Mouse (Mus musculus) ES-CJ7 (cell line): ENCODE measurements at regions not wholly inside any gene's neighbourhood (a gene's known extent, or its start where the extent isn't known, plus 50 kb on each side); places are given as distances from the start of the nearest gene placed in this dataset.
"Not testable (repeated sequence)": the region's sequence is repeated elsewhere in the genome, so short reads cannot be mapped to it uniquely, and the experiment has no call there.

Experiments
- DNase-seq: peaks from one replicate; pipeline ENCODE4 v3.0.0; 2011; ENCODE audit warnings: low read depth, low spot score

DNA sequence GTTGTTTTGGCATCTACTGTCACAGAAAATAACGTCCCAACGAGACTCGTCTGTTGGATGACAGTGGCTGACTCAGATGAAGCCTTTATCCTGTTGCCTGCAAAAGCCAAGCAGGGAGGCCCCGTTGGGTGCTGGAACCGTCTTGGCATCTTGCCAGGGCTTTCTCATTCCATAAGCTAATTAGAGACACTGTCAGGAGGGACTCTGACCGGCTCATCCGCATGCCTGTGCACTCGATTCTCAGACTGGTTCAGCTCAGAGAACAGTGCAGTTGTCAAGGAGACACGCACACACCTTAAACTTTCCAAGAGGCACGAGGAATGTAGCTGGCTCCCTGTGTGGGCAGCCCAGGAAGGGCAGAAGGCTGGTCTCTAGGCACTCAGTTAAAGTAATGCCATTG, 169.0 kb upstream of the Sulf2 start:
- DNase-seq, result no peak

GRCm38 (mm10) chr2:166322668-166323043, 167.2 kb upstream of the Sulf2 start:
- no peak for DNase-seq

DNA sequence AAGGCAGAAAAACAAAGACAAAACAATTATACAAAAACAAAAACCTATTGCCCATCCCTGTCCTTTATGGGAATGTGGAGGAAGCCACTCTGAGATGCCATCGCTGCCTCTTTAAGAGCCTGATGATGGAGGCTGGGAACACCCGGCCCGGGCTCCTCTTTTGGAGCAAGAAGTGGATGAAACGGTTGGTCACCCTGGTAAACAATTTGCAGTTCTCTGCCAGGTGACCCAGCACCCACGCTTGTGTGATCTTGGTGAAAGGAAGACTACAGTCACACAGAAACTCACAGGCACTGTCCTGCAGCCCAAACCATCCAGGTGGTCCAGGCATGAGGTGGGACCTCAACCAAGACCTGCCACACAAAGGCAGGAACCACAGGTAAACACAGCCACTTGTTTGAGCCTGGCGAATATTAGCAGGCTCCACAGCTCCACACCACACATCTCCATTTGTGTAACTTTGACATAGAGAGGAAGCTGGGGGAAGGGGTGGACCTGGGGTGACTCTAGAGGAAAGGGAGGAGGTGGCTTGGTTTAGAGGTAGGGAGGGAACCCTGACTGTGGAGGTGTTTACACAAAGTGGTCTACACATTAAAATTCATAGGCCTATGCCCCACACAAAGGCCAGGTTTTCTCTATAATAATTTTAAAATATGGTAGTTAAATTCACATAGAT, 166.7 kb upstream of the Sulf2 start:
- no peak for DNase-seq

GRCm38 (mm10) chr2:166316409-166316916, 161.0 kb upstream of the Sulf2 start:
- peak; percentile 25 for DNase-seq

DNA sequence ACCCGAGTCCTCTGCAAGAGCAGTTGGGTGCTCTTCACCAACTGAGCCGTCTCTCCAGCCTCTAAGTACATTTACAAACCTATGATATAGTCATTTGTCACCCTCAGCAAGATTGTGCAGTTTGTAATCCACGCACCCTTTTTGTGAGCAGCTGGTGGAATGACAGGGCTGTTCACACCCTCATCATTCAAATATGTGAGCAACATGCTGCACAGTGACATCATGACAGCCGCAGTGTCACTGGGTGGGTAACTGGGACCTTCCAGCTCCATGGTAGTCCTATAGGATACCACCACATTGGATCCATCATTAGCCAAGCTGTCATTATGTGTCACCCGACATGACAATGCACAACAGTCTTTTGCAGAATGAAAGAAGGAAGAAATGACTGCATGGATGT, 155.0 kb upstream of the Sulf2 start:
- no peak for DNase-seq

GRCm38 (mm10) chr2:166309882-166310281, 154.4 kb upstream of the Sulf2 start:
- DNase-seq, result no peak

GRCm38 (mm10) chr2:166307551-166307950, 152.1 kb upstream of the Sulf2 start:
- no peak for DNase-seq

DNA sequence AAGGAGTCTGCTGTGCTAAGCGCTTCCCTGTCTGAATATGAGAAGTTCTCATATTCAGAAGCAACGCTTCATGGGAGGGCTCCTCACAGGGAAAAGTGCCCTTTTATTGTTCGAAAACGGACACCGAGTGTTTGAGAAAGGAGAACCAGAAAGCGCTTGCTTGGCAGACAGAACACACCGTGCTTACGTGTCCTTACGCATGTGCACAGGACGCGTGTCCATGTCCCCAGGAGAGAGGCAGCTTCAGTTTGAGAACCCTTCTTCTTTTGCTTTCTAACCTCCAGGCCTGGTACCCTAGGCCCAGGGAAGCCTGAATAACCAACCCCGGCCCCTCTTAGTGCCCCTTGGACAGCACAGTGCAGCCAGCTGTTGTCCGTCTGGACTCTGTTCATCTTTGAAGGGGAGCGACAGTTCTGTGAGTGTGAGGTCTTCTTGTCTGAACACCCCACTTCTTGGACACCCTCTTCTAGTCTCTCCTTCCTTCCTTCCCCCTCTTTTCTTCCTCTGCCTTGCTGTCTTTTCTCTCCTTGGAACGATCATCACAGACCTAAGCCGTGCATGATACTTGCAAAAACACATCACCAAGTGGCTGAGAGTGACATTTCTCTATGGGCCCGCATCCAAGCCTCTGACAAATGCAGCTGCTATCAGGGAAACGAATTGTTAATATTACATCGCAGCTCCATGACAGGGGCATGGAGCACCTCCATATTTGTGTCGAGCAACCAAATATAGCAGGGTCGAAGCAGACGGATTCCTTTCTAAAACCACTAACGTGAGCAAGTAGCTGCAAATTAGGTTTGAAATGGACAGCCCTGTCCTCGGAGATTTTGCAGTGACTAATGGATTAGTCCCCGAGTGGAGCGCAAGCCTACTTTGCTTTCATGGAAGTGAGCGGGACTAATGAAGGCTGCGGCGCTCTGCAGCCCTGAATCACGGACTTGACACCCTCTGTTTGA, 149.9 kb upstream of the Sulf2 start:
- no peak for DNase-seq

GRCm38 (mm10) chr2:166303854-166304253, 148.4 kb upstream of the Sulf2 start:
- no peak for DNase-seq

DNA sequence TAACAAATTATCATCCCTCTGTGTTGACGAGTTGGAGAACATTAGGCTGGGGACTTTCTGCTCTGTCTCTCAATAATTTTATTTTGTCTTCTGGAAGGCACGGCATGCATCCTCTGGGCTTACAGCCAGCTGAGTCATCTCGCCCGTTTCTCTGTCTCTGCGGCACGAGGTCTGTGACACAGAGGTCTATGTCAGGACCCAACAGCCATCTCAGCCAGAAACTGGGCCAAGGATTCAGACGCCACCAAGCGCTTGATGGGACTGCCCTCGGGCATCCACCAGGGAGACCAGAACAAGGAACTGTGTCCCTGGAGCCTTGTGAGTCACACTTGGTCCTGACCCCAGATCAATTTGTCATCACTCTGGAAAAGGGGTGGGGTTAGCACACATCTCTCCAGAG, 145.7 kb upstream of the Sulf2 start:
- no peak for DNase-seq

GRCm38 (mm10) chr2:166294672-166295071, 139.2 kb upstream of the Sulf2 start:
- DNase-seq, result no peak

GRCm38 (mm10) chr2:166292987-166293386, 137.5 kb upstream of the Sulf2 start:
- DNase-seq, result no peak

DNA sequence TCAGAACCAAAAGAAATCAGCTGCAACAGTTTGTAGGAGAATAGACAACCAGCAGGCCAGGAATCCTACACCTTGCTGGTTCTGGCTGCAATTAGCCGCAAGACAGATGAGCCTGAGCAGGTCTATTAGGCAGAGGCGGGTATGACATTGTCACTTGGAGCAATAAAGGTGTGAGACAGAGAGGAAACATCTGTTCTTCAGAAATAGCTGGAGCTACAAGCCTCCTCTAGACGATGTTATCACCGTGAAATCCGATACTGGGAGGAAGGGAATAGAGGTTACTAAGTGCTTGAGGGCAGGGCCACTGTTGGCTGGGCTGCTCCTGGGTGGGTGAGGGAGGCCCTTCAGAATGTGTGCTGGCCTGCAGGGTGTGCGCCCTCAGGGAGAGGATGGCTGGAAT, 135.8 kb upstream of the Sulf2 start:
- no peak for DNase-seq

- no peak for DNase-seq
Observed at GRCm38 (mm10) chr2:166290826-166291225, 135.4 kb upstream of the Sulf2 start.

DNA sequence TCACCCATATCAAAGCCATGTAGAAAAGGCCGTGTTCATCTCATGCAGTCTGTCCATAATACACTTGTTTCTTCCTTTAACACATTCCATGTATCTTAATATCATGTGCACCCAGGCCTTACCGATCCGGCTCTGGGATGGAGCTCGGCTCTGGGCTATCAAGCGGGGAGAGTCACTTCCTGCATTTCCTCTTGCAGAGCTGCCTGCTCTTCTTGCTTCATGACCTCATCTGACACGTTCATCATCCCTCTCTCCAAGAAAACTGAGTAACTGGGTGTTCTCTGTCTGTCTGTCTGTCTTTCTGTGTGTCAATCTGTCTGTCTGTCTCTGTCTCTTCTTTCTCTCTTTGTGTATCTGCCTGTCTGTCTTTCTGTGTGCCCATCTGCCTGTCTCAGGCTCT, 133.7 kb upstream of the Sulf2 start:
- DNase-seq, result no peak

DNA sequence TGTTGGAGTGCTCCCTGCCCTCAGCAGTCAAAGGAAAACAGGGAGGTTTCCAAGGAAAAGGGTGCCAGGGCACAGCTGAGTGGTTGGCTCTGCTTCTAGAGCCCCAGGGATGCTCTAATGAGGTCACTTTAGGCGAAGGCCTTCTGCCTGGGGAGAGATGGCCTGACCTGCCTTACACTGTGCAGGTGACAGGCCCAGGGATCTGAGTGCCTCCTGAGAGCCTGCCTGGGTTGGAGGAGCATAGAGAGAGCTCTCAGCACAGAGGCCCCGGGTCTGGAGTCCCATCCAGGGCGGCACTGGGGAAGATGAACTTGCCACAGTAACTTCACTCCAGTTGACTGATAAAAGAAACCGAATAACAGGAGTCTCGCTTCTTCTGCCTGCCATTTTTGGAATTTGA, 125.7 kb upstream of the Sulf2 start:
- DNase-seq, result not testable (repeated sequence)

DNA sequence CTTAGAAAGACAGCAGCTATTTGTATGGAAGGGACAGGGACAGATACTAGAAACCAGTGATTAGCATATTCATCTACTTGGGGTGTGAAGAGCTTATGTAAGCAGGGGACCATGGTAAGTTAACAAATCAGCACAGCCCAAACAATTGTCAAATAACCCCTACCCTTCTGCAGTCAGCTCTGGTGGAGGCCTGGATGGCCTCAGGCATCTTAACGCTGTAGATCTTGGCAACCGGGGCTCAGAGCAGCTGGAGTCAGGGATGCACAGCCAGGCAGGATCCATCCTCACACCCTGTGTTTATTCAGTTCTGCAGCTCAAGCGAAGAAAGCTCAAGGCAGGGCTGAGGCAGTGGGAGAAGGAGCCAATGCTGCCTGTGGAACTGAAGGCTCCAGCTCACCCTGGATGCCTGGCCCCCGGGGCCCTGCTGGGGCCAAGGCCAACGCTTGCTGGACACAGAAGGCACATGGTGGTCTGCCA, 125.2 kb upstream of the Sulf2 start:
- no peak for DNase-seq

DNA sequence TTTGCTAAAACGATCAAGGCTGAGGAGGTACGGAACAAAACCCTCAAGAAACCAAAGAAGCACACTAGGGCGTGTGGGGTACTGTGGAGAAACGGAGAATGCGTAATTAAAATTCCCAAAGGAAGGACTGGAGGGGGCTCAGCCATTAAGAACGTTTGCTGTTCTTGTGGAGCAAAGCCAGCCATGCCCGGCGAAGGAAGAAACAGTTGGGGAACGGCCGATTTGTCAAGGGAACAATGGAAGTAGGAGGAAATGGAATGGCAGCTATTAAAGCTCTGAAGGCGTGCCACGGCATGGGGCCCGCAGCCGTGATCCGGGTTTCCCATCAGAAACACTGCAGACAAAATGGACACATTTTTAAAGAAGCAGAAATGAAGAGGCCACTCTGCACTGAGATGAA, 124.2 kb upstream of the Sulf2 start:
- DNase-seq, result peak; percentile 69

GRCm38 (mm10) chr2:166275398-166275797, 119.9 kb upstream of the Sulf2 start:
- DNase-seq, result no peak

GRCm38 (mm10) chr2:166274016-166274346, 118.5 kb upstream of the Sulf2 start:
- DNase-seq, result no peak

DNA sequence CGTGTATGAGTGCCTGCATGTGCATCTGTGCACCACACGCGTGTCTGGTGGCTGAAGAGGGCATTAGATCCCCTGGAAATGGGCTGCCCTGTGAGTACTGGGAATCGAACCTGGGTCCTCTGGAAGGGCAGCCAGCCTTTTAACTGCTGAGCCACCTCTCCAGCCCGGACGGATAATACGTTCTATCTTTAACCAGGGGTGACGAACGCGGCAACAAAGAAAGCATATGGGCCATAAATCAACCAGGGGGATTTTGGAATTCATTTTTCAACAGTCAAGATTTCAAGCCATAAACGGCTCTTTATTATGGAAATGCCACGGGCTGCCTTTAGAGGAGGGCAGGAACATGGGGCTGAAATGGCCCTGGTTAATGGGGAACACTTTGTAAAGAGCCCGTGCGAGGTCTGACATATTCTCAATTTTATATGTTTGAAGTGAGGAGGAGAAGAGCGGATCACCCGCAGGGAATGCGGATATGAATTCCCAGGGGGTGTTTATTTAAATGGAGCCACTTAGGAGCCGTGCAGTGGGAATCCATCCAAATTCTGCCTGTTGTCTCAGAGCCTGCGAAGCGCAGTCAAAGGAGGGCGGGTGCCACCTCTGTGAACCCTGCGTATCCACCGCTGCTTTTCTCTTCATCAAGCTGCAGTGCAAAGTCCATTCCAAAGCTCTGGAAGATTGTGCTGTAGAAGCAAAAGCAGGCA, 118.0 kb upstream of the Sulf2 start:
- no peak for DNase-seq

- no peak for DNase-seq
Observed at GRCm38 (mm10) chr2:166272841-166273240, 117.4 kb upstream of the Sulf2 start.
